Mouse (Mus musculus): ENCODE measurements around the gene Polr3e. TPM values are rescaled to one million over a fixed set of nuclear protein-coding genes. Genes with fewer than 3 reads are reported as not detected.

Polr3e gene
- 14.5 TPM in 2 replicates for polyA plus RNA-seq (2015; fragmentation: Nextera tagmentation; extraction: Ambion mirVana)

GRCm38 (mm10) chr7:120917592-120918461, at the start of gene Polr3e:
TSS of gene Polr3e (plus strand) at chr7:120917744.

GRCm38 (mm10) chr7:120982200-120982841, 64.8 kb downstream of the Polr3e start, which contains the start of the genes Cdr2 and Mfsd13b:
TSS of gene Cdr2 (minus strand) at chr7:120982312.
TSS of gene Mfsd13b (plus strand) at chr7:120982509.

Other genes starting within 250 kb of the Polr3e start
- gene Pdzd9, start 247.4 kb upstream of the Polr3e start, polyA plus RNA-seq (2015; fragmentation: Nextera tagmentation; extraction: Ambion mirVana): 0.21 and 0.52 TPM in 2 replicates
- gene Mosmo, start 240.1 kb upstream of the Polr3e start, polyA plus RNA-seq (2015; fragmentation: Nextera tagmentation; extraction: Ambion mirVana): 8.5 and 10.4 TPM in 2 replicates
- 0.13 and 0.24 TPM in 2 replicates for gene Vwa3a, start 178.4 kb upstream of the Polr3e start, polyA plus RNA-seq (2015; fragmentation: Nextera tagmentation; extraction: Ambion mirVana)
- gene Gm5737, start 105.4 kb upstream of the Polr3e start, polyA plus RNA-seq (2015; fragmentation: Nextera tagmentation; extraction: Ambion mirVana): 0.30 and 0.56 TPM in 2 replicates
- gene Eef2k, start 74.9 kb upstream of the Polr3e start, polyA plus RNA-seq (2015; fragmentation: Nextera tagmentation; extraction: Ambion mirVana): 48.3 and 52.4 TPM in 2 replicates
- 3.3 and 4.5 TPM in 2 replicates for gene Cdr2, start 64.6 kb downstream of the Polr3e start, polyA plus RNA-seq (2015; fragmentation: Nextera tagmentation; extraction: Ambion mirVana)
- 0.13 and 0.21 TPM in 2 replicates for gene Mfsd13b, start 64.8 kb downstream of the Polr3e start, polyA plus RNA-seq (2015; fragmentation: Nextera tagmentation; extraction: Ambion mirVana)
- gene Mettl9, start 116.7 kb downstream of the Polr3e start, polyA plus RNA-seq (2015; fragmentation: Nextera tagmentation; extraction: Ambion mirVana): 55.4 and 67.1 TPM in 2 replicates
- 1.9 TPM in 2 replicates for gene Igsf6, start 156.8 kb downstream of the Polr3e start, polyA plus RNA-seq (2015; fragmentation: Nextera tagmentation; extraction: Ambion mirVana)
- gene Otoa, start 163.9 kb downstream of the Polr3e start, polyA plus RNA-seq (2015; fragmentation: Nextera tagmentation; extraction: Ambion mirVana): 0.92 and 1.3 TPM in 2 replicates